Mouse (Mus musculus) regulatory T cell (primary cell): ENCODE measurements around the gene Chaf1b.

Experiments
- in situ Hi-C: fragments of 300-600 bp; cut with MboI, MseI; formaldehyde crosslinking; loops from one replicate; pipeline ENCODE4 v1.15.1; 2025; ENCODE audit warnings: high pct_unique_total_duplicates

The Chaf1b gene

DNA sequence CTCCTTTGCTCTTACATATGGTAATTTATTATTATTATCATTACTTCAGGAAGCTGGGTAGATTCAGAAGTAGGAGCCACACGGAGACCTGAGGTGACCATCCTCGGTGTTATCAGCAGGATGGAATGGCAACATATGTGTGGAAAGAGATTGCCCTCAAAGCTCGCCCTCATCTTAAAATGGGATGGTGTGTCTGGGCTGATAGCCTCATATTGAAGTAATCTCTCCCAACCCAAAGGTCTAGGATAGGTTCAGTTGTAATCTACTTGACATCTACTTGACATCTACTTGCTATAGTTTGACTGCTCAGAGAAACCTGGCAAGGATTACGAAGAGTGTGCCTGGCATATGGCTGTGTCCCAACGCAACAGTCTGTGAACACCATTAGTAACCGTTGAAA, 60.6 kb downstream of the Chaf1b start:
- in situ Hi-C loops, result no loop called here

DNA sequence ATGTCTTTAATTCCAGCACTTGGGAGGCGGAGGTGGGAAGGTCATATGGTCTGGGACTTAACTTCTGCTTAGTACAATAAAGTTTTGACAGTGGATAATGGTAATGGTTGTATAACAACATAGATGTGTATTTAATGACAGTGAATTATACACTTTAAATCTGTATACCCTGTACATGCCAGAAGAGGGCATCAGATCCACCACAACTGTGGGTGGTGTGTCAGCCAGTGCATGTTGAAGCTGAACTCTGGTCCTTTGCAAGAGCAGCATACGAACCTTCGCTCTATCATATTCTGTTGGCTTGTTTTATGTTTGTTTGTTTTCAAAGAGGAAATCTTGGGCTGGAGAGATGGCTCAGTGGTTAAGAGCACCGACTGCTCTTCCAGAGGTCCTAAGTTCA, 63.7 kb downstream of the Chaf1b start:
- in situ Hi-C loops, result no loop called here
